Mouse (Mus musculus) hindbrain, embryonic 14.5 days (tissue): ENCODE measurements around the gene Tmem114. TPM values are rescaled to one million over a fixed set of nuclear protein-coding genes. Genes with fewer than 3 reads are reported as not detected.
A peak's percentile ranks its signal among the peaks of the same experiment; 100 is the strongest.

Experiments used
- ATAC-seq: fragments of 200-750 bp; cut with Nextera tagmentation; 2 replicates; pipeline ENCODE4 v1.8.0; 2017; ENCODE audit warnings: moderate number of reproducible peaks, mild to moderate bottlenecking, moderate TSS enrichment, moderate library complexity; ENCODE audit not compliant: low FRiP score
- DNase-seq: peaks from one replicate; pipeline ENCODE4 v3.0.0-alpha.2; 2015; ENCODE audit warnings: low spot score
- H3K27ac ChIP-seq: fragments of 300-500 bp; sonication (generic); 2 replicates; pipeline ENCODE4 v1.5.1; 2014; ENCODE audit warnings: mild to moderate bottlenecking, moderate library complexity
- H3K27me3 ChIP-seq: fragments of 300-500 bp; sonication (generic); 2 replicates; pipeline ENCODE4 v1.6.1; 2014; ENCODE audit warnings: mild to moderate bottlenecking, low read length, mixed read lengths; ENCODE audit not compliant: control insufficient read depth, insufficient read depth
- H3K36me3 ChIP-seq: fragments of 300-500 bp; sonication (generic); replicated peaks from 2 replicates; pipeline ENCODE4 v1.6.1; 2014; ENCODE audit not compliant: control insufficient read depth, insufficient read depth
- H3K4me1 ChIP-seq: fragments of 300-500 bp; sonication (generic); replicated peaks from 2 replicates; pipeline ENCODE4 v1.6.1; 2014; ENCODE audit warnings: antibody characterized with exemption, low read length, mixed read lengths; ENCODE audit not compliant: control insufficient read depth, insufficient read depth
- H3K4me2 ChIP-seq: fragments of 300-500 bp; sonication (generic); replicated peaks from 2 replicates; pipeline ENCODE4 v1.6.1; 2014; ENCODE audit warnings: mild to moderate bottlenecking, moderate library complexity
- H3K4me3 ChIP-seq: fragments of 300-500 bp; sonication (generic); replicated peaks from 2 replicates; pipeline ENCODE4 v1.5.1; 2014; ENCODE audit warnings: mild to moderate bottlenecking, low read length
- H3K9ac ChIP-seq: fragments of 300-500 bp; sonication (generic); 2 replicates; pipeline ENCODE4 v1.6.1; 2014
- H3K9me3 ChIP-seq: fragments of 300-500 bp; sonication (generic); 2 replicates; pipeline ENCODE4 v1.6.1; 2016; ENCODE audit warnings: low read length; ENCODE audit not compliant: control insufficient read depth
- WGBS: fragments of 180-500 bp; shearing (Covaris S2); extraction: QIAGEN DNeasy Blood & Tissue Kit; methylation state at CpG from one replicate; pipeline ENCODE4 v1.1.7; 2014; 5-methylcytosine and 5-hydroxymethylcytosine counted together
- polyA plus RNA-seq: library from polyadenylated mRNA; unstranded; fragments of >200 nt; fragmentation: Nextera tagmentation; extraction: Ambion mirVana; gene quantifications from 2 replicates; pipeline ENCODE4 v1.2.1, GENCODE M21; 2014

Gene Tmem114
- polyA plus RNA-seq, 1 experiment from 2014 or later, result 0.86 TPM

DNA sequence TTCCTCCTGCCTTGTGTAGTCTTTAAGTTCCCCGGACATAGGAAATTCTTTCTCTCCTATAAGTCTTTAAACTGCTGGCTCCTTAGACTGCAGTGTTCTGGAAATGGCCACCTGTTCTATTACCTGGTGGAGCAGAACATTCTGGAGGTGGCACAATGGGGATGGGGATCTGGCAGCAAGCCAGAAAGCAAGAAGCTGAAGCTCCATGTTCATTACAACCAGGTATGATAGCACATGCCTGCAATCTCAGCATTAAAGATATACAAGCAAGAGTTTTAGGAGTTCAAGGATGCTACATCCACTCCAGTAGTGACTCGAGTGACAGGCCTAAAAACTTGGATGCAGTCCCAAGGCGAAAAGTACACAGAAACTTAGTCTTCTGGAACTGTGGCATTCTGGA, 7.7 kb upstream of the Tmem114 start:
- Histone ChIP-seq H3K4me3 (no peak overlapping the region), H3K27ac (no peak overlapping the region), H3K4me1 (no peaks in the 10 kb centered on the region), H3K36me3 (no peaks in the 10 kb centered on the region), H3K9me3 (no peaks in the 10 kb centered on the region), H3K27me3 (0 out of 2 replicates have a peak, but pooled peaks cover 2% of the 10 kb centered on the region), H3K9ac (no peak overlapping the region), H3K4me2 (no peak overlapping the region)
- ATAC-seq (no peak), DNase-seq (no peak)
- 82% methylated on average over 3 of the region's 3 CpGs for WGBS

- Histone ChIP-seq H3K9me3 (no peaks in the 10 kb centered on the region), H3K27me3 (peaks cover 33% of the 10 kb centered on the region), H3K4me1 (peaks cover 4% of the 10 kb centered on the region), H3K4me3 (no peak overlapping the region), H3K9ac (no peak overlapping the region), H3K27ac (no peak overlapping the region), H3K36me3 (no peaks in the 10 kb centered on the region), H3K4me2 (no peak overlapping the region)
- no peak for ATAC-seq
- DNase-seq, result no peak
- WGBS, result 85% methylated on average over 4 of the region's 4 CpGs
These were observed 4.6 kb upstream of the Tmem114 start for GRCm38 (mm10) chr16:8429531-8429930.

DNA sequence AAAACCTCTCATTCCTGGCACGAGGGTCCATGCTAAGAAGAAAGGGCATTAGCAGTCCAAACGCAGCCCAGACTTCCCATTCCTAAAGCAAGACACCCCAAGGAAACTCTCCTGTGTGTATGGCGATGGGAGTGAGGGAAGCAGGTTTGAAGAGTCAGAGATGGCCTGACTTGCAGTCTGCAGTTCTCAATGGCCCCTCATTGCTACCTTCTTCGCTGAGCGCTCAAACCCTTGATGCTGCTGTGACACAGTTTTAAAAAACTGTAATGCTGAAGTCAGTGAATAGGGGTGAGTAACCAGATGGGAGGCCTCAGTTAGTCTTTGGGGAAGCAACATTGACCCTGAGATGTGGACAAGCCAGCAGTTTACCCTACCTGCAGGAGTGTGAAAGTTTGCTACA, 800 bp upstream of the Tmem114 start:
- Histone ChIP-seq H3K27me3 (peaks cover 58% of the 10 kb centered on the region), H3K27ac (no peak overlapping the region), H3K4me3 (no peak overlapping the region), H3K36me3 (no peaks in the 10 kb centered on the region), H3K4me2 (no peak overlapping the region), H3K9me3 (no peaks in the 10 kb centered on the region), H3K4me1 (peaks cover 9% of the 10 kb centered on the region), H3K9ac (no peak overlapping the region)
- no peak for ATAC-seq
- DNase-seq, result no peak
- WGBS, result 89% methylated on average over 5 of the region's 5 CpGs

- WGBS, result 6% methylated on average over 43 of the region's 43 CpGs
- H3K4me3 ChIP-seq, result peak overlapping the region; percentile 37
- peaks cover 9% of the 10 kb centered on the region for H3K4me1 ChIP-seq
- ATAC-seq (no peak; the same call in 1 of the 2 replicates), DNase-seq (no peak)
- no peak overlapping the region for H3K27ac ChIP-seq
- H3K9ac ChIP-seq, result peak overlapping the region; percentile 47
- peaks cover 58% of the 10 kb centered on the region for H3K27me3 ChIP-seq
- peak overlapping the region; percentile 73 for H3K4me2 ChIP-seq
- H3K36me3 ChIP-seq, result no peaks in the 10 kb centered on the region
- no peaks in the 10 kb centered on the region for H3K9me3 ChIP-seq
These were observed 570 bp downstream of the Tmem114 start for GRCm38 (mm10) chr16:8424161-8424970.

DNA sequence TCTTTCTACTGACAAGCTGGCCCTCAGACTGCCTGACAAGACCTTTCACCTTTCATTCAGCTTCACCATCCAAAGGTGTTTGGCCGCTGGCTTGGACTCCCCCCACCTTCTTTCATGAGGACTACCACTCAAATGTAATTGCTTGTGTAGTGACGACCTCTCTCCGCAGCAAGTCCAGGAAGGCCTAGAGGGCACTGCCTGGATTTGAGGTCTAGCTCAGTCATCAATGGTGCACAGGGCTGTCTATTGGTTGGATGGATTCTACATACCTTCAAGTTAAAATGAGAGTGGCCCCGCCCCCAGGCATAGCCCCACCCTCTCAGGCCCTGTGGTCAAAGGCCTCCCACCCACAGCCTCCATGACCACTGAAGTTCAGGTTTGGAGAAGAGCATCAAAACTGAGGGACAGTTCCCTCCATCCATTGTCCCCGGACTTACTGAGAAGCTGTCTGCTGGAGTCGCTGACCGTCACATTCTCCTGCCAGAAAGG, 1.3 kb downstream of the Tmem114 start:
- Histone ChIP-seq H3K4me2 (no peak overlapping the region), H3K4me3 (no peak overlapping the region), H3K27me3 (peaks cover 58% of the 10 kb centered on the region), H3K9me3 (no peaks in the 10 kb centered on the region), H3K4me1 (peaks cover 9% of the 10 kb centered on the region), H3K36me3 (no peaks in the 10 kb centered on the region), H3K27ac (no peak overlapping the region), H3K9ac (no peak overlapping the region)
- DNase-seq (no peak), ATAC-seq (no peak)
- 43% methylated on average over 7 of the region's 7 CpGs for WGBS

DNA sequence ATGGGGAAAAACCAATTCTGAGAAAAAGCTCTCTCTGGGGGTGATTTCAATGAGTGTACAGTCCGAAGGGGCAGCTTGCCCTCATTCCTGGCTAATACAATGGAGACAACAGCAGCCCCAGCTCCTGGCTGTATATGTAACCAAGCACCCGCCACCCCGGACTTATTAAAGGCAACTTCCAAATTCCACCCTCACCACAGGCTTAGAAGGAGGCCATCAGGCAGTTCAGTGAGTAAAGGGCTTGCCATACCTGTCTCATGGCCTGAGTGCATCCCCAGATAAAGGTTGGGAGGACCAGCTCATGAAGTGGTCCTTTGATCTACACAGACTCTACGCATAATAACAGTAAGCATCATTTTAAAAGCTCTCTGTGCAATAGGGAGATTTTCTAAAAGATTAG, 4.1 kb downstream of the Tmem114 start:
- Histone ChIP-seq H3K9ac (no peak overlapping the region), H3K4me2 (no peak overlapping the region), H3K27ac (no peak overlapping the region), H3K27me3 (peaks cover 38% of the 10 kb centered on the region), H3K36me3 (no peaks in the 10 kb centered on the region), H3K4me3 (no peak overlapping the region), H3K9me3 (no peaks in the 10 kb centered on the region), H3K4me1 (peaks cover 9% of the 10 kb centered on the region)
- 92% methylated on average over 4 of the region's 4 CpGs for WGBS
- DNase-seq, result no peak
- no peak for ATAC-seq

DNA sequence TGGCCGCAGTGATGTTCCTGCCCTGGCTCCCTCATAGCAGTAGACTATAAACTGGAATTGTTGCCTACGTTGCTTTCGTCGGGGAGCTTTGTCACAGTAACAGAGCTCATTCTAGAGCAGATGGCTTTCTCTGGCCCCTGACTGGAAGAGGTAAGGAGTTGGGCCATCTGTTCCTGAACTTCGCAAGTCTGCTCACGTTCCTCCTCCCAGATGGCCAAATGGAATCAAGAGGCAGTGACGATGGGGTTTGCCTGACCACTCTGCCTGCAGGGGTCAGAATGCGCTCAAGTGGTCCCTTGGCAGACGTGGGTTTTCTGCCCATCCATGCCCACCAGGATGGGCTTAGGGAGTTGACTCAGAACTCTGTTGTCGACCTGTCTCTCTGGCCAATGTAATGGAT, 4.6 kb downstream of the Tmem114 start:
- Histone ChIP-seq H3K27me3 (peaks cover 33% of the 10 kb centered on the region), H3K4me2 (no peak overlapping the region), H3K9ac (no peak overlapping the region), H3K9me3 (no peaks in the 10 kb centered on the region), H3K4me3 (no peak overlapping the region), H3K36me3 (no peaks in the 10 kb centered on the region), H3K27ac (no peak overlapping the region), H3K4me1 (peaks cover 9% of the 10 kb centered on the region)
- ATAC-seq (no peak), DNase-seq (no peak)
- WGBS, result 74% methylated on average over 10 of the region's 10 CpGs

- no peaks in the 10 kb centered on the region for H3K9me3 ChIP-seq
- 91% methylated on average over 8 of the region's 8 CpGs for WGBS
- no peak overlapping the region for H3K27ac ChIP-seq
- no peak overlapping the region for H3K9ac ChIP-seq
- no peaks in the 10 kb centered on the region for H3K36me3 ChIP-seq
- H3K4me2 ChIP-seq, result no peak overlapping the region
- H3K27me3 ChIP-seq, result peaks cover 26% of the 10 kb centered on the region
- no peak for ATAC-seq
- peaks cover 6% of the 10 kb centered on the region for H3K4me1 ChIP-seq
- DNase-seq, result no peak
- H3K4me3 ChIP-seq, result no peak overlapping the region
These were observed 5.3 kb downstream of the Tmem114 start for GRCm38 (mm10) chr16:8419666-8420065.

GRCm38 (mm10) chr16:8418126-8418525, 6.8 kb downstream of the Tmem114 start:
- Histone ChIP-seq H3K27ac (no peak overlapping the region), H3K4me1 (no peaks in the 10 kb centered on the region), H3K4me3 (no peak overlapping the region), H3K36me3 (no peaks in the 10 kb centered on the region), H3K4me2 (no peak overlapping the region), H3K9ac (no peak overlapping the region), H3K27me3 (peaks cover 11% of the 10 kb centered on the region), H3K9me3 (no peaks in the 10 kb centered on the region)
- ATAC-seq, result no peak
- no peak for DNase-seq
- WGBS, result 89% methylated on average over 3 of the region's 3 CpGs
